Mouse (Mus musculus) spleen, adult 2 months (tissue): ENCODE data around the gene Reep6.

Source experiments
- CTCF ChIP-seq: fragments of 200-500 bp; IDR thresholded peaks from 2 replicates; pipeline ENCODE4 v1.5.1; 2011; ENCODE audit warnings: mild to moderate bottlenecking, inconsistent platforms; ENCODE audit not compliant: insufficient read depth, insufficient read length, insufficient replicate concordance; ENCODE audit errors: extremely low read depth
- POLR2A ChIP-seq: fragments of 200-500 bp; IDR thresholded peaks from 2 replicates; pipeline ENCODE4 v1.6.1; 2011; ENCODE audit warnings: low read depth, low read length, inconsistent platforms

- TF ChIP-seq CTCF (peak; percentile 57; the same call in 1 of the 2 replicates), POLR2A (no peak)
Observed at GRCm38 (mm10) chr10:80377716-80378115, 48.0 kb downstream of the Reep6 start.
